Mouse (Mus musculus): ENCODE measurements around the gene Maco1.

DNA sequence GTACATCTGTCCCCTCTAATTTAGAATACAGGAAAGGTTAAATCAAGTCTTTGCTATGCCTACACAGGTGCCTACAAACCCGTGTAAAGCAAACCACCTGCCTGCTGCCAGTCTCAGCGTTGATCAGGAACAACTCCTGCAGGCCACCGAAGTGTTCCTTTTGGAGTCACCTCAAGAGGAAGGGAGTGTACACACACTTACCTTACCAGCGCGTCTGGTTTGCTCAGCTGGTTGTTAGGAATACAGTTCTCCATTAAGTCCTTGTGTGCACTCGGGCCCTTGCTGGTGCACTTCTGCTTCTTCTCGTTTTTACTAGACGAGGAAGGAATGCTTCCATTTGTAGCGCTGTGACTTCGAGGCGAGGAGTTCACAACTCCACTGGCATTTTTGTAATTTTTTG, 25.3 kb downstream of the Maco1 start:
- no peak for TF ChIP-seq POLR2A (IDR thresholded peaks at IDR 0.05; ENCODE audit: low read depth, low read length)
- no peak for TF ChIP-seq CTCF (IDR thresholded peaks at IDR 0.05; ENCODE audit: borderline replicate concordance, insufficient read depth, low read length)

All from embryonic fibroblast, embryonic 13.5 days (primary cell).